Mouse (Mus musculus): Measurements from ENCODE around the gene Rbm48. TPM values are rescaled to one million over a fixed set of nuclear protein-coding genes. Genes with fewer than 3 reads are reported as not detected.
"Not testable (repeated sequence)": the region's sequence is repeated elsewhere in the genome, so short reads cannot be mapped to it uniquely, and the experiment has no call there.

The Rbm48 gene
- 10 to 100 TPM; 12.9 to 20.1 (median 14.8) TPM for total RNA-seq (2022)

DNA sequence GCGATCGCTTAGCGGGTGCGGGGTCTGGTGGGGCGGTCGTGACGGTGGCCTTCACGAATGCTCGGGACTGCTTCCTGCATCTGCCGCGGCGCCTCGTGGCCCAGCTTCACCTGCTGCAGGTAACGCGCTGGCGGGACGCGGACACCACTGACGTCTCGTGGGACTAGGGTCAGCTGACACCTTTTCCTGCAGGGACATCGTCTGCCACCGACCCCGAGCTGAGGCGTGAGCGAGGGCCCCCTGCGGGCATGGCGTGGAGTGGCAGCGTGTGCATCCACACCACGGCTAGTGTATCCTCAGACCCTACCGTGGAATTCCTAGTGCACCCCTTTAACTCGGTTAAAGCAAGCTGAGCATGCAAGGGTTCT lies at the start of gene Rbm48:
TSS of gene Rbm48 (minus strand) at position 187 of the 368 bp plus-strand sequence.
- DNase-seq (ENCODE audit: low spot score in 2 of 2): peak in 1 of 2 experiments; percentile 84

DNA sequence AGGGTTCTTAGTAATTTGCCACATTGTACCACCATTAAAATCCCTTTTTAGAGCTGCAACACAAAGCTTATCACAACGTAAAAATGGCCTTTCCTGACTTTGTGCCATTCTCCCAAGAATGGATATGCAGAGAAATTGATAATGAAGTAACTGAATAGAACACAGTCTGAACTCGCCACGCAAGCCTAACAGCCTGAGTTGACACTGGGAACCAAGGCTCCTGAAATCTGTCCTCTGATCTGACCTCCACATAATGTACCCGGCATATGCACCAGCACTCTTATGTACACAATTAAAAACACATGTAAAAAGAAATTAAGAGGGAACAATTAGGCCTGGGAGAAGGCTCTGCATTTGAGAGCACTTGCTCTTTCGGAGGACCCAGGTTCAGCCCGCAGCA lies 48.9 kb upstream of the Rbm48 start:
- DNase-seq (ENCODE audit: low spot score in 2 of 2): no peak

- no peak for DNase-seq (ENCODE audit: low spot score in 2 of 2)
Measured at GRCm38 (mm10) chr5:3644621-3645020, 48.2 kb upstream of the Rbm48 start.

- DNase-seq (ENCODE audit: low spot score in 2 of 2): no peak
Measured at GRCm38 (mm10) chr5:3635286-3635685, 38.9 kb upstream of the Rbm48 start.

GRCm38 (mm10) chr5:3633951-3634350 lies 37.6 kb upstream of the Rbm48 start:
- DNase-seq (ENCODE audit: low spot score in 2 of 2): no peak

GRCm38 (mm10) chr5:3633315-3633714 lies 36.9 kb upstream of the Rbm48 start:
- DNase-seq (ENCODE audit: low spot score in 2 of 2): no peak

- no peak for DNase-seq (ENCODE audit: low spot score in 2 of 2)
Measured at GRCm38 (mm10) chr5:3632285-3632684, 35.9 kb upstream of the Rbm48 start.

DNA sequence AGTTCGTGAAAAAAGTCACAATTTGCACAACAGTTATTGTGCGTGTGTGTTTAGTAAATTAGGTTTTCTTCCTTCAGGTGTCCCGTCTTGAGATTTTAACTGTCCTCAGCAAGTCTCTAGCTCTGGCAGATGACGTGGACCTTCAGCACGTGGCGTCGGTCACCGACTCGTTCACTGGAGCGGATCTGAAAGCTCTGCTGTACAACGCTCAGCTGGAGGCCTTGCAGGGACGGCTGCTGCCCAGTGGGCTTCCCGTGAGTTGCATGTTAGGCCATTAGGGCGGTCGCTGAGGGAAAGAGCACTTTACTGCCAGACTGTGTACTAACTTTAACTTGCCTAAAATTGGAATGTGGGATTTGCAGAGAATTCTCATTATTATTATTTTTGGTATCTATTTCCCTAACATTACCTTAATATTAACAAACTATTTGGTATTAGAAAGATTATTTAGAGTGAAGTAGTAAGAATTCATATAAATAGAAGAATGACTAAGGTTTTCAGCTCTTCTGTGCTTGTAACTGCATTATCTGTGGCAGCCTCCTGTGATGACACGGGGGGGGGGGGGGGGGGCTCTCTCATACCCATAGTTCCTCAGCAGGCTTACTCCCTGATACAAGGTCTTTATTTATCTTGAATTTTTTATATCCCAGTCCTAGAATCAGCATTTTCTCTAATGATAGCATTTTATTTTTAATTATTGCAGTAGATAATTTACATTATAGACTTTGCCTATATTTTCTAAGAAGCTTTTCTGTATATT lies 35.3 kb upstream of the Rbm48 start:
- no peak for DNase-seq (ENCODE audit: low spot score in 2 of 2)

GRCm38 (mm10) chr5:3630055-3630454 lies 33.7 kb upstream of the Rbm48 start:
- DNase-seq (ENCODE audit: low spot score in 2 of 2): no peak

- no peak for DNase-seq (ENCODE audit: low spot score in 2 of 2)
Measured at GRCm38 (mm10) chr5:3620486-3620885, 24.1 kb upstream of the Rbm48 start.

GRCm38 (mm10) chr5:3611835-3612234 lies 15.4 kb upstream of the Rbm48 start:
- DNase-seq (ENCODE audit: low spot score in 2 of 2): not testable (repeated sequence)

GRCm38 (mm10) chr5:3609241-3609640 lies 12.9 kb upstream of the Rbm48 start:
- DNase-seq (ENCODE audit: low spot score in 2 of 2): no peak

DNA sequence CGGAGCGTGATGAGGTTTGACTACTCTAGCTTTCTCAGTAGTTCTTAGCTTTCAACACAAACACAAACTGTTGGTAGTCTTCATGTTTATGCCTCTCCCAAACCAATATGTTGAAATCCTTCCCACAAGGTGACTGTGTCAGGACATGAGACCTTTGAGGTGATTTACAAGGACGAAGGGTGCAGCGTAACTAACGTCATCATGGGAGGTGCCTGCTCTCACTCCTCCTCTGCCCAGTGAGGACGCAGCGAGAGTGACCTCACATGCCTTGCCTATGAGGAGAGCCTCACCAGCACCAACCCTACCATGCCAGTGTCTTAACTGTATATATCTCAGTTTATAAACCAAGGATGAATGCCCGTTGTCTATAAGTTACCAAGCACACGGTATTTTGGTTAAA lies 10.7 kb upstream of the Rbm48 start:
- no peak for DNase-seq (ENCODE audit: low spot score in 2 of 2)

- DNase-seq (ENCODE audit: low spot score in 2 of 2): no peak
Measured at GRCm38 (mm10) chr5:3600790-3601189, 4.4 kb upstream of the Rbm48 start.

DNA sequence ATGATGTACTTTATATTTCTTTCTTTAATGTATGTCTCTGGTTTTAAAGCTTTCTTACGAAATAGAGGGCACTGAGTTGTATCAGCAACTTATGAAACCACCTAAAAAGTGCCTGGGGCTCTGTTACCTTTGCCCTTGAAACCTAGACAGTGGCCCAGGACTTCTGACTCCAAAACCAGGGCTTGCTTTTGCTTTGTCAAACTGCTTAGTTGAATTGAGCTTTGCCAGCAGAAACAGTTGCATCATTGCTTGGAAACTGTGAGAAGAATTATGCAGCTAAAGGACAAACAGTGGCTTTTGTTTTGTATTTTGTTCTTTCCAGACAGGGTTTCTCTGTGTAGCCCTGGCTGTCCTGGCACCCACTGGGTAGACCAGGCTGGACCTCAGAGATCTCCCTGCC lies 3.9 kb upstream of the Rbm48 start:
- DNase-seq (ENCODE audit: low spot score in 2 of 2): no peak

GRCm38 (mm10) chr5:3598766-3599165 lies 2.4 kb upstream of the Rbm48 start:
- DNase-seq (ENCODE audit: low spot score in 2 of 2): no peak

GRCm38 (mm10) chr5:3597171-3597570 lies 786 bp upstream of the Rbm48 start:
- DNase-seq (ENCODE audit: low spot score in 2 of 2): no peak

DNA sequence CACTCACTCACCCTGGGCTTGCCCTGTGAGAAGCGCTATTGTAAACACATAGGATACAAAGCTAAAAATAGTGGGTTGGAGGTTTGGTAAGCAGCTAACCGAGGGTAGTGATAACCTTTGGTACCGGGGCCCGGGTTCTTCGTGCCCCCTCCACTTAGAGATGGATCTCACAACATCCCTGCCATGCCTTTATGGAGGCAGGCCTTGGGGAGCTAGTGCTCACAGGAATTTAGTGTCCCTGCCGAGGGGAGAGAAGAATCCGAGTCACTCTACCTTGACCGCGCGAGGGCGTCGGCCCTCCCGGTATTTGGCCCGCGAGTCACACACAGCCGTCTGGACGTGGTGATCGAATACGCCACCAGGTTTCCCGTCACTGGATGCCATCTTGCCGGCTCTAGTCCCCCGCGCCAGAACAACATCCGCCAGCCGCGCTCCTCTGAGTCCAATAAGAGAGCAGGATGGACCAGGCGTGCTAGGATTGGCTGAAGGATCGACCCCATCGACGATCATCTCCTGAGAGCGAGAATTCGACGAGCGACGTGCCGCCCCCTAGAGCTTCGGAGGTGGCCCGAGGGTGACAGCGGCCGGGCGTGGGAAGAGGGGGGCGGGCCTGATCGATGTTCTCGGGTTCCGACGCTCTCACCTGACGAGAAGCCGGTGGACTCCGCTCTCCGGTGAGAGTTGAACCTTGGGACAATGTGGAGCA lies 539 bp downstream of the Rbm48 start, which contains the start of gene Pex1:
TSS of gene Pex1 (plus strand) at position 374 of the 706 bp plus-strand sequence.
- peak; percentile 83 to 95 for DNase-seq (ENCODE audit: low spot score in 2 of 2)

DNA sequence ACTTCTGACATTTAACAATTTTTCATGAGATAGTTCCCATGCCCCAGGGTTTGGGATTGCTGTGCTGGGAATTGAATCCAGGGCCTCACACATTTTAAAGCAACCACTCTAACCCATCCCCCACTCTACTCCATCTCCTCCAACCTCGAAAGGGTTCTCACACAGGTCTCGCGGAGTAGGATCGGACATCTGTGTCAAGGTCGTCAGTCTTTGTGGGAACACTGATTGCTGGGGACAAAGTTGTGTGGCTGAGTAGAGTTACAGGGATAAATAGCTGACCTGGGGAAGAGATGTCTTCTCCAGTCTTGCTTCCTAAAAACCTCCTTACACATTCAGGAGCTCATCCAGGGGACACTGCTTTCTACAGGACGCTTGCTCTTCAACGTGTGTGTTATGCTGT lies 17.3 kb downstream of the Rbm48 start:
- no peak for DNase-seq (ENCODE audit: low spot score in 2 of 2)

DNA sequence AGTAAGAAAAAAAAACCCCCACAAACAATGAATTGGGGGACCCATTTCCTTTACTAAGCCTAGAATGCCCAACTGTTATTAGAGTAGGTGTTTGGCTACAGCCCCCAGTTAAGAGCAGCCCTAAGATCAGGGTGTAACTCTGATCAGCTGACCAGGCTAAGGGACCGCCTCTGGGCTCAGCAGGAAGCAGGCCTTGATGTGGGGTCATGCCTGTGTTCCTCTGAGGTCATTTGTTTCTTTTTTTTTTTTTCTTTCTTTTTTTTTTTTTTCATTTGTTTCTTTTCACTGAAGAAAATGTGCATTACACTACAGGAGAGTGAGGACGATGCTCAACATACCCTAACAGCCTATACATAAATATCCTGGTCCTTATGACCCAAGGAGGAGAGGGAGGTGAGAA lies 18.4 kb downstream of the Rbm48 start:
- no peak for DNase-seq (ENCODE audit: low spot score in 2 of 2)

GRCm38 (mm10) chr5:3574825-3575224 lies 21.6 kb downstream of the Rbm48 start:
- DNase-seq (ENCODE audit: low spot score in 2 of 2): no peak

DNA sequence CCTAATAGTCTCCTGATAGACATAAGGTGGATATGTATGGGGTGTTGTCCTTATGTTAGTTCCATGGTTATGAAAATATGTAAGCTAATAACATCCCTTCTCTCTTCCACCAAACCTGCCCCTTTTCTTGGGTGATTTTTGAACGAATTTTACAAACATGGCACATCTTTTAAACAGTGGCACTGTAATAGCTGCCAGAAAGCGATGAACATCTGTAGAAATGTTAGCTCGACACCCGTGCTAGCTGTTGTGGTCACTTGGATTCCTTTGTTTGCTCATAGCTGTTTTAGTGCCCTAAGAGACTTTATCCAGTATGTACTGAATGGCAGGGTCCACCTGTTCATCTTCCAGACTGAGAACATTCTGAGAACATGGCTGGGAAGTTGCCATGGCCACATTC lies 25.1 kb downstream of the Rbm48 start, which contains the start of gene 1700109H08Rik:
TSS of gene 1700109H08Rik (plus strand) at position 301 of the 400 bp plus-strand sequence.
- DNase-seq (ENCODE audit: low spot score in 2 of 2): no peak

DNA sequence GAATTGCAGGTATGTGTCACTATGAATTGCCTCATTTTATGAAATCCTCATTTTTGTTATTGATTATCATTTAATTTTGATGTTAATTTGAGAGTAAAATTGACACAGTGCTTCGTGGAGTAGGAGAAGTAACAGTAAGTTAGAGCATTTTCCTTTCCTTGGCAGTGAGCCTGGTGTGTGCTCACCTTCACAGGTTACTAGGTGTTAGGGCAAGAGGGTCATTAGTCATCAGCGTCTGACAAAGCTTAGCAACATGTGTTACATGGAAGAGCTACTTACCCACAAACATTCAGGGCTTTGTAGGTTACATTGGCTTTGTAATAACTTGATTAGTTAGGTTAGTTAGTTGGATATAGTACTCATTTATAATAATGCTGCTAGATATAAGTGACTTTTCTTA lies 42.2 kb downstream of the Rbm48 start:
- DNase-seq (ENCODE audit: low spot score in 2 of 2): no peak
